Mouse (Mus musculus): ENCODE measurements around the gene Rnf227. TPM values are rescaled to one million over a fixed set of nuclear protein-coding genes. Genes with fewer than 3 reads are reported as not detected.

The Rnf227 gene
- 15.5 TPM for polyA plus RNA-seq (2014; fragmentation: Illumina TruSeq; extraction: RNeasy Lipid Tissue Mini Kit (QIAGEN cat#74804))

DNA sequence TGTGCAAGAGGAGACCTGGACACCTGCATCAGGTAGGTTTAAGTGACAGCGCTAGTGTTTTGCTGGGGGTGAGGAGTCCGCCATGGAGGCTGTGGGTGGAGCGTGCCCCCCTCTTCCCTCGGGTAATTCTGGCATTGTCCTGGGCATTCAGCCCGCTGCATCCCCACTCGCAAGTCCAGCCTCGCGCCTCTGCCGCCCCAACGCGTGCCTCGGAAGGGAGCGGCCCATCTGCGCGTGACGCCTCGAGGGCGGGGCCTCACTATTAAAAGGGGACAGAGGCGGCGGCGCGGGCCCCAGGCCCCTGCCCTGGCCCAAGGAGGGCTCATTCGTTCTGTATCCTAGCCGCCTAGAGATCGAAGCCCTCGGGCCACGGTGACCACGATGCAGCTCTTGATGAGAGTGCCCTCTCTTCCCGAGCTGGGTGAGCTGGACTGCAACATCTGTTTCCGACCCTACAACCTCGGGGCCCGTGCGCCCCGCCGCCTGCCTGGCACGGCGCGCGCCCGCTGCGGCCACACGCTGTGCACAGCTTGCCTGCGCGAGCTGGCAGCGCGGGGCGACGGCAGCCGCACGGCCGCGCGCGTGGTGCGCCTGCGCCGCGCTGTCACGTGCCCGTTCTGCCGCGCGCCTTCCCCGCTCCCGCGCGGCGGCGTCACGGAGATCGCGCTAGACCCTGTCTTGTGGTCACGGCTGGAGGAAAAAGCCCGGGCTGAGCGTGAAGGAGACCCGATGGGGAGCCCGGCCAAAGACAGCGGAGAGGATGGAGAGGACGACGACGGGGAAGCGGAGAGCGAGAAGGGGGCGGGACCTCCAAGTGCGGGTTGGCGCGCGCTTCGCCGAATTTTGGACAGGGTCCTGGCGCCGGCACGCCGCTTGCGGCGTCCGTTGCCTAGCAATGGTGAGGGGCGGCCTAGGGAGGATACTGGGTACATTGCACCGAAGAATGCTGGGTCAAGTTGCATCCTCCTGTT lies at the start of gene Rnf227:
Gene Rnf227 (plus strand): TSS at position 301 of the 971 bp plus-strand sequence.

DNA sequence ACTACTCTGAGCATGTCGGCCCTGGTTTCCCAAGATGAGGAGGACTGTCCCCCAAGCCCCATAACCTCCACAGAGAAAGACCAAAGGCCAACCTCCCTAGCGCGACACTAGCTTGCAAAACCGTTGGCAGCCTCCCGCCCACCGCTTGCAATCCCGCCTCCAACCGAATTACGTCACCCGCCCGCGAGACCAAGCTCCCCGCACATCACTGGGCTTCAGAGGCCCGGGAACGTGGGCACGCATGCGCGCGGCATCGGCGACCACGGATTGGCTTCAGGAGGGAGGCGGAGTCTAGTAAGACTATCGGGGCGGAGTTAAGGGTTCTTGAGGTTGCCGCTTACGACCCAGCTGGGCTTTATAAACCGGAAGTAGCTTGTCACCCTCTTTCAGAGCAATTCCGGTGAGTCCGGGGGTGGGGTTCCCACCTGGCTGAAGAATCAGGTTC lies 16.6 kb upstream of the Rnf227 start, which contains the start of the genes Cntrob and Trappc1:
Gene Cntrob (minus strand): TSS at position 109 of the 445 bp plus-strand sequence.
Gene Trappc1 (plus strand): TSS at position 314 of the 445 bp plus-strand sequence.

GRCm38 (mm10) chr11:69325628-69326407 lies 14.4 kb upstream of the Rnf227 start, which contains the start of gene Kcnab3:
Gene Kcnab3, plus strand, starts transcription at chr11:69326258.

DNA sequence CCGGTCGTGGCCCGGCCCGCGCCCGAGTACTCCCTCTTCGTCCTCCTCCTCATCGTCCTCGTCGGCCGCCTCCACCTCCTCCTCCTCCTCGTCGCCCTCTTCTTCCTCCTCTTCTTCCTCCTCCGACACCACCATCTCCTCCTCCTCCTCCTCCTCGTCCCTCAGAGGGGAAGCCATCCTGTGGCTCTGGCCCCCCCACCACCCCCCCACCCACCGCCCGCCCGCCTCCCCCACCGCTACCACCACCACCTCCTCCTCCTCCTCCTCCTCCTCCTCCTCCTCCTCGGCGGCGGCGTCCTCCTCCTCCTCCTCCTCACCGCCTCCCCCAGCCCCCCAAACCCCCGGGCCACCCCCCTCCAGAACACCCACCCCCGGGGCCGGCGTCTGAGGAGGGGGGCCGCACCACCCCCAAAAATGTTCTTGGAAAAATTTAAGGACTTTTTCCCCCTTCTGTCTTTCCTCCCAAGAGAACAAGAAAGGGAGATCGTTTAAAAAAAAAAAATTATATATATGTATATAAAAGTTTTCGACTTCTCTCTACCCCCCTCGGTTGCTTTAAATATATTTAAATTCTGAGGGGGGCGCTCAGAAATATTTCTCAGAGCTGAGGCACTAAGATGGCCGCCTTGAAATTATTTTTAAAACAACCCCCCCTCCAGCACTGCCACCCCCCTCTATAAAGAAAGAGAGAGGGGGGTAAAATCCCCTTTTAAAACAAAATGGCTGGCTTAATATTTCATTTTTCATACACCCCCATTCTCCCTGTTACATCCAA lies 29.1 kb downstream of the Rnf227 start, which contains the start of gene Chd3:
Gene Chd3 (minus strand): TSS at position 192 of the 775 bp plus-strand sequence.

Other genes with a start within 250 kb of the Rnf227 start
- 0.29 TPM for gene Per1, start 245.2 kb upstream of the Rnf227 start, polyA plus RNA-seq (2014; fragmentation: Illumina TruSeq; extraction: RNeasy Lipid Tissue Mini Kit (QIAGEN cat#74804))
- gene Hes7, start 220.1 kb upstream of the Rnf227 start, polyA plus RNA-seq (2014; fragmentation: Illumina TruSeq; extraction: RNeasy Lipid Tissue Mini Kit (QIAGEN cat#74804)) = not detected
- gene 9130213A22Rik, start 217.9 kb upstream of the Rnf227 start, polyA plus RNA-seq (2014; fragmentation: Illumina TruSeq; extraction: RNeasy Lipid Tissue Mini Kit (QIAGEN cat#74804)) = not detected
- gene Aloxe3, start 214.6 kb upstream of the Rnf227 start, polyA plus RNA-seq (2014; fragmentation: Illumina TruSeq; extraction: RNeasy Lipid Tissue Mini Kit (QIAGEN cat#74804)) = not detected
- not detected for gene Alox12b, start 183.5 kb upstream of the Rnf227 start, polyA plus RNA-seq (2014; fragmentation: Illumina TruSeq; extraction: RNeasy Lipid Tissue Mini Kit (QIAGEN cat#74804))
- gene Alox8, start 142.6 kb upstream of the Rnf227 start, polyA plus RNA-seq (2014; fragmentation: Illumina TruSeq; extraction: RNeasy Lipid Tissue Mini Kit (QIAGEN cat#74804)) = not detected
- 0.97 TPM for gene Gucy2e, start 103.4 kb upstream of the Rnf227 start, polyA plus RNA-seq (2014; fragmentation: Illumina TruSeq; extraction: RNeasy Lipid Tissue Mini Kit (QIAGEN cat#74804))
- 2.4 TPM for gene Cntrob, start 16.7 kb upstream of the Rnf227 start, polyA plus RNA-seq (2014; fragmentation: Illumina TruSeq; extraction: RNeasy Lipid Tissue Mini Kit (QIAGEN cat#74804))
- gene Trappc1, start 16.5 kb upstream of the Rnf227 start, polyA plus RNA-seq (2014; fragmentation: Illumina TruSeq; extraction: RNeasy Lipid Tissue Mini Kit (QIAGEN cat#74804)) = 40.0 TPM
- 6.8 TPM for gene Kcnab3, start 14.2 kb upstream of the Rnf227 start, polyA plus RNA-seq (2014; fragmentation: Illumina TruSeq; extraction: RNeasy Lipid Tissue Mini Kit (QIAGEN cat#74804))
- 13.1 TPM for gene Chd3, start 28.9 kb downstream of the Rnf227 start, polyA plus RNA-seq (2014; fragmentation: Illumina TruSeq; extraction: RNeasy Lipid Tissue Mini Kit (QIAGEN cat#74804))
- 3.6 TPM for gene Naa38, start 55.0 kb downstream of the Rnf227 start, polyA plus RNA-seq (2014; fragmentation: Illumina TruSeq; extraction: RNeasy Lipid Tissue Mini Kit (QIAGEN cat#74804))
- 42.1 TPM for gene Cyb5d1, start 55.2 kb downstream of the Rnf227 start, polyA plus RNA-seq (2014; fragmentation: Illumina TruSeq; extraction: RNeasy Lipid Tissue Mini Kit (QIAGEN cat#74804))
- gene Tmem88, start 57.8 kb downstream of the Rnf227 start, polyA plus RNA-seq (2014; fragmentation: Illumina TruSeq; extraction: RNeasy Lipid Tissue Mini Kit (QIAGEN cat#74804)) = 0.88 TPM
- 8.6 TPM for gene Kdm6b, start 73.2 kb downstream of the Rnf227 start, polyA plus RNA-seq (2014; fragmentation: Illumina TruSeq; extraction: RNeasy Lipid Tissue Mini Kit (QIAGEN cat#74804))
- 0.48 TPM for gene Dnah2, start 208.6 kb downstream of the Rnf227 start, polyA plus RNA-seq (2014; fragmentation: Illumina TruSeq; extraction: RNeasy Lipid Tissue Mini Kit (QIAGEN cat#74804))
- gene Efnb3, start 219.7 kb downstream of the Rnf227 start, polyA plus RNA-seq (2014; fragmentation: Illumina TruSeq; extraction: RNeasy Lipid Tissue Mini Kit (QIAGEN cat#74804)) = 1.6 TPM
- gene Wrap53, start 239.8 kb downstream of the Rnf227 start, polyA plus RNA-seq (2014; fragmentation: Illumina TruSeq; extraction: RNeasy Lipid Tissue Mini Kit (QIAGEN cat#74804)) = 1.1 TPM
- gene Trp53, start 239.9 kb downstream of the Rnf227 start, polyA plus RNA-seq (2014; fragmentation: Illumina TruSeq; extraction: RNeasy Lipid Tissue Mini Kit (QIAGEN cat#74804)) = 9.2 TPM